Mouse (Mus musculus) testis, adult 2 months (tissue): Measurements from ENCODE around the gene Zkscan3. TPM values are rescaled to one million over a fixed set of nuclear protein-coding genes. Genes with fewer than 3 reads are reported as not detected.

Experiments used
- H3K27ac ChIP-seq: fragments of 200-500 bp; 2 replicates; pipeline ENCODE4 v1.5.1; 2012; ENCODE audit warnings: low read depth, low read length; ENCODE audit not compliant: control insufficient read depth, insufficient read depth
- H3K27me3 ChIP-seq: fragments of 200-500 bp; 2 replicates; pipeline ENCODE4 v1.6.1; 2012; ENCODE audit warnings: mild to moderate bottlenecking, low read length, moderate library complexity; ENCODE audit not compliant: control insufficient read depth, insufficient read depth
- H3K36me3 ChIP-seq: fragments of 200-500 bp; 2 replicates; pipeline ENCODE4 v1.6.1; 2012; ENCODE audit warnings: mild to moderate bottlenecking, low read length; ENCODE audit not compliant: control insufficient read depth, insufficient read depth
- H3K4me1 ChIP-seq: fragments of 200-500 bp; 2 replicates; pipeline ENCODE4 v1.6.1; 2012; ENCODE audit warnings: low read length; ENCODE audit not compliant: control insufficient read depth, insufficient read depth
- H3K4me3 ChIP-seq: fragments of 200-500 bp; 2 replicates; pipeline ENCODE4 v1.5.1; 2012; ENCODE audit warnings: low read depth, mild to moderate bottlenecking, low read length, moderate library complexity, mixed read lengths; ENCODE audit not compliant: control insufficient read depth
- CTCF ChIP-seq: fragments of 200-500 bp; IDR thresholded peaks from 2 replicates; pipeline ENCODE4 v1.5.1; 2012; ENCODE audit warnings: low read depth, mild to moderate bottlenecking, inconsistent platforms, low read length, moderate library complexity; ENCODE audit not compliant: control insufficient read depth, insufficient read depth, insufficient replicate concordance
- POLR2A ChIP-seq: fragments of 200-500 bp; IDR thresholded peaks from 2 replicates; pipeline ENCODE4 v1.6.1; 2012; ENCODE audit warnings: low read depth, mild to moderate bottlenecking, inconsistent platforms, low read length, moderate library complexity; ENCODE audit not compliant: control insufficient read depth
- polyA plus RNA-seq: library from polyadenylated mRNA; depleted of rRNA; stranded (reverse); fragments of >200 nt; gene quantifications from 2 replicates; pipeline ENCODE4 v1.2.3, GENCODE M21; 2012; rRNA removed

The Zkscan3 gene
- polyA plus RNA-seq: 9.3 and 10.2 TPM in 2 replicates

DNA sequence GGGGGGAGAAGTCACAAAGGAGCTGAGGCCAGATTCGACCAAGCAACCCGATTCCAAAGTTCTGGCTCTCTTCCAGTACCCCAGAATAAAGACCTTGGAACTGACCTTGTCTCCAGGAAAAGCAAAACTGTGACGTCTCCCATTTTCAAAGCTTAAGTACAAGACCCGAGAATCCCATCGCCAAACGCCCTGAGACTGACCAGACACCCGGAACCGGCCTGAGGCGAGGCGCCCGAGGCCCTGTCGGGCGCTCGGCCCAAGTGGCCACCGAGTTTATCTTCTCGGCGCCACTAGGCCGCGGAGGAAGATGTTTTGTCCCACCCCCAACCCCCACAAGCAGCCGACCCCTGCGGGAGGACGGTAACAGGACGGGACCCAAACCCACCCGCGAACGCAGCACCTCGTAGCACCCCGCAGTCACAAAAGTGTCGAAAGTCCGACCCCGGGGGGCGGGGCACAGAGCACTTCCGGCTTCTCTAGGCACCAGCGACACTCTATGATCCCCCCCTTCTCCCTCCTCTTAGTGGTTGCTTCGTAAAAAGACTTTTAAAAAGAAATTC is at the start of gene Zkscan3:
Gene Zkscan3, minus strand, starts transcription at position 469 of the 560 bp plus-strand sequence.
- TF ChIP-seq POLR2A (peak; percentile 55; the same call in 1 of the 2 replicates), CTCF (no peak)
- no peaks in the 10 kb centered on the region for H3K27me3 ChIP-seq
- no peaks in the 10 kb centered on the region; the same call in 1 of the 2 replicates for H3K4me1 ChIP-seq
- no peaks in the 10 kb centered on the region for H3K36me3 ChIP-seq
- peak within 1 kb of the TSS; percentile 84 for H3K27ac ChIP-seq
- H3K4me3 ChIP-seq: peak within 1 kb of the TSS; percentile 98

DNA sequence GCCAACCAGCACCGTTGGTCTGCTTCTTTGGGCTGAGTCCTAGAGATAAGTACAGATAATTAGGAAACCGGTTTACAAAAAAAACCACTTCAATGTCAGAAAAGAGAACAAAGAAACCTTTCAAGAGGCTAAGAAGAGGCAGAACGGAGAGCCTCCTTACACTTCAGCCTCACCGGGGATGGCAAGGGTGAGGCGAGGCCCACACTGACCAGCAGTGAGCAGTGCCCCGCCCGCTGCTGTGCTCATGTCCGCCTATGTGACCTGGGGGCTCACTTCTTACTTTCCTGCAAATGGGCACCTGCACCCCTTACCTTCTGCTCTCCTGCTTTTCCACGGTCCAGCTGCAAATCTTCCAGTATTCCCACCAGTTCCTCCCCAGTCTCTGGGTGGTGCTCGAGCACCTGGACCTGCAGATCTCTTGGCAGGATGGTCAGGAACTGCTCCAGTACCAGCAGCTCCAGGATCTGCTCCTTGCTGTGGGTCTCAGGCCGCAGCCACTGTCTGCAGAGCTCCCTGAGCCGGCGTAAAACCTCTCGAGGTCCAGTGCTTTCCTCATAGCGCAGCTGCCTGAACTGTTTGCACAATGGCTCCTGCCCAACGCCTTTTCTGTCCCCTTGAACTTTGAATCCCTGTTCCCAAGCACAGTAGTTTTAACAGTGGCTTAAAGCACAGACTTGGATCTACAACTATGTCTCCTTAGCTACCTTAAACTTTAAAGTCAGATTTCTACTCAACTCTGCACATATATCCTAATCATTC is 45.5 kb upstream of the Zkscan3 start:
- H3K27ac ChIP-seq: no peak overlapping the region
- no peaks in the 10 kb centered on the region for H3K27me3 ChIP-seq
- H3K4me1 ChIP-seq: no peaks in the 10 kb centered on the region
- no peak overlapping the region for H3K4me3 ChIP-seq
- H3K36me3 ChIP-seq: peaks cover 7% of the 10 kb centered on the region
- TF ChIP-seq CTCF (no peak), POLR2A (no peak)

DNA sequence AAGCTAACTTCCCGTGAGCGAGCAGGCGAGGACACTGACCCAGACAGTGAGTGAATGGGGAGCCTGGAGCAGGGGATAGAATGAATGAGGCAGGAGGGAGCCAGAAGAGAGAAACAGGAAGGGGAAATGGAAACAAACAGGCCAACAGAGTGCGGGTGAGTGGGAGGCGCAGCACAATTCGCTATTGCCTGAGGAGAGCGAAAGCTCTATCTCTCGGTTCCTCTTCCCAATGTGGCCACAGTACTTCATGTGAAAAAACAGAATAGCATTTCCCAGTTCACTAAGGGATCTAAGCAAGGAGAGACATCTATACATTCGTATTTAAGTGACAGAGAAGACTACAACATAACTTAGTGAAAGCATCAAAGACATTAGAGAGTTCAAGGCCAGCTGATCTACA is 44.2 kb upstream of the Zkscan3 start:
- Histone ChIP-seq H3K27me3 (no peaks in the 10 kb centered on the region), H3K4me1 (no peaks in the 10 kb centered on the region), H3K36me3 (peaks cover 7% of the 10 kb centered on the region), H3K4me3 (no peak overlapping the region), H3K27ac (no peak overlapping the region)
- TF ChIP-seq POLR2A (no peak), CTCF (no peak)

DNA sequence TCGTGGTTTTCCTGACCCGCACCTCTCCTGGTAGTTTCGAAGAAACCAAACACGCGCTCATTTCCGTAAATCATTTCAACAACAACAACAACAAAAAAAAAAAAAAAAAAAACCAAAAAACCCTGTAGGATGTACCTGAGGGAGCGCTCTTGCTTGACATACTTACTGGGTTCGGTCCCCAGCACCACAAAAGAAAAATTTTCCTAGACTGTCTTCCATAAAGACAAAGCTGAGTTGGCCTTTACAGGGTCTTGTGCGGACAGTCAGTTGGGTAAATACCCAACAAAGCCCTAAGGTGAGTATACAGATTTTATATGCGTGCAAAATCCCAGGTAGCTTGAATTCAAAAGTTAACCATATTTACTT is 38.6 kb upstream of the Zkscan3 start:
- Histone ChIP-seq H3K36me3 (peaks cover 7% of the 10 kb centered on the region), H3K27me3 (no peaks in the 10 kb centered on the region), H3K27ac (peak overlapping the region; percentile 90), H3K4me1 (no peaks in the 10 kb centered on the region), H3K4me3 (peak overlapping the region; percentile 99)
- TF ChIP-seq CTCF (no peak), POLR2A (no peak)

DNA sequence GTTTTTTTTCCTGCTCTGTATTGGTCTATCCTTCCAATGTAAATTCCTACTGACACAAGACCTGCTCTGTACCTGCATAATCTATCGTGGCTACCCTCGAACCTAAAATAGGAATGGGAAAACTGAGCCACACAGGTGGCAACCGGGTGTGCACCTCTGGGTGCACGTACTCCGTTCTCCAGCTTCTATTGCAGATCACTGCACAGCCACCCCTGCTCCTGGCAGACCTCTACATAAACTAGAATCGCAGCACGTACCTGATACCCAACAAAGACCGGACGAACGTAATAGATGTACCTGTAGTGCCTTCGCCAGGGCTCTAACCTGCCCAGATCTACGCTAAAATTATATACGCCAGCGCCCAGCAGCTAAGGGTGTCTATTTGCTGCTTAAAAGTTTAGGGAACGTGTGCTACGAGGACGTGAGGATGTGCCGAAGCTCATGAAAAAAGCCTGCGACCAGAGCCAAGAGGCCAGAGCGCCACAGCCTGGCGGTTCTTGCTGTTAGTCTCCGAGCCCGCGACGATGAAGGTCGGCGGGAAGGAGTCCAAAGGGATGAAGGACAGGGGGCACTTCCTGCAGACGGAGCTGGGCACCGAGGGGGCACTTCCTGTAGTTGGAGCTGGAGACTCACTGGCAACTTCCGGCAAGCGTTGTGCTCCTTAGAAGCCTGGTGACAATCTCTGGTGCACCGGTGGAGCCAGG is 38.1 kb upstream of the Zkscan3 start, which contains the start of gene Pgbd1:
Gene Pgbd1, minus strand, starts transcription at position 556 of the 704 bp plus-strand sequence.
- H3K4me1 ChIP-seq: no peaks in the 10 kb centered on the region
- no peaks in the 10 kb centered on the region for H3K27me3 ChIP-seq
- TF ChIP-seq CTCF: no peak
- peak; percentile 47; the same call in 1 of the 2 replicates for TF ChIP-seq POLR2A
- H3K4me3 ChIP-seq: peak within 1 kb of the TSS; percentile 99
- peaks cover 7% of the 10 kb centered on the region for H3K36me3 ChIP-seq
- H3K27ac ChIP-seq: peak within 1 kb of the TSS; percentile 90

DNA sequence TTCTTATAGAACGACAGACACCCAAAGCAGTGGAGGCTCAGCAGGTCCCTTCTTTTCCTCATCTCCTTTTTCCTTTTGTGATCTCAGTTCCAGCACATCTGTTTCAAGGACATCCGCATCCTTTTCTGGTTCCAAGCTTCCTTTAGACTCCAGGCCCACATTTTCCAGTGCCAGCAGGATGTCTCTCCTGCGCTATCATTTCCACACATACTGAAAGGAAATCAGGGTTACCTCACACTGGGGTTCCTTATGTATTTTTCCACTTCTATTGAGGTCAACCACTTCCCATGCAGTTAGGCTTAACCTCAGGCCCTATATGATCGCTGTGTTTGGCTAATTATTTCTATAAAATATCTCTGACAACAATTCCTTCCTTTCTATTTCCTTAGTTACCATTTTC is 32.9 kb upstream of the Zkscan3 start:
- no peaks in the 10 kb centered on the region for H3K27me3 ChIP-seq
- H3K4me1 ChIP-seq: no peaks in the 10 kb centered on the region
- no peak for TF ChIP-seq POLR2A
- TF ChIP-seq CTCF: no peak
- H3K36me3 ChIP-seq: no peaks in the 10 kb centered on the region
- H3K27ac ChIP-seq: no peak overlapping the region
- H3K4me3 ChIP-seq: no peak overlapping the region

DNA sequence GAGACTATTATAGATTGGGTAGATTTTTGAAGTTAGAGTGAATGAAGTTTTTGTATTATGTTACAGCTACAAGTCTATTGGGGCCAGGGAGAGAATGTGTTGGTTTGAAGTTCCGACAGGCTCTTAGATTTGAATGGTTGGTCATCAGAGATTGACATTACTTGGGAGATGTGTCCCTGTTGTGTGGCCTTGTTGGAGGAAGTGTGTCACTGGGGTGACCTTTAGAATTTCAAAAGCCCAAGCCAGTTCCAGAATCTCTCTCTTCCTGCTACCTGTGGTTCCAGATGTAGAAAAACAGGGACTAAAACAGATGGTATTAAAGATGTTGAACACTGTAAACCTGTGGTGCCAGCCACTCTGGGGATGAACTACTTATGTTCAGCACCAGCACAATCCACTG is 25.1 kb upstream of the Zkscan3 start:
- Histone ChIP-seq H3K27ac (no peak overlapping the region), H3K4me1 (no peaks in the 10 kb centered on the region), H3K4me3 (no peak overlapping the region), H3K27me3 (no peaks in the 10 kb centered on the region), H3K36me3 (no peaks in the 10 kb centered on the region)
- TF ChIP-seq POLR2A (no peak), CTCF (no peak)
